Mouse (Mus musculus) bone marrow macrophage, adult 2 months (primary cell): Measurements from ENCODE around the gene Pdxp.

Source experiments
- CTCF ChIP-seq: IDR thresholded peaks from 2 replicates; pipeline ENCODE4 v1.5.1; 2012; ENCODE audit warnings: low read depth, mild to moderate bottlenecking, low read length, moderate library complexity
- POLR2A ChIP-seq: IDR thresholded peaks from 2 replicates; pipeline ENCODE4 v1.6.1; 2012; ENCODE audit warnings: mild to moderate bottlenecking, low read depth, low read length, borderline replicate concordance

- TF ChIP-seq CTCF (no peak), POLR2A (no peak)
Measured at GRCm38 (mm10) chr15:78937963-78938362, 24.2 kb downstream of the Pdxp start.
